In genomic region chr10:79788386-79789158, GRCm38 (mm10) we compare ENCODE assay signal across 9 mouse cellular contexts. TPM values are rescaled to one million over a fixed set of nuclear protein-coding genes. Genes with fewer than 3 reads are reported as not detected.
DNase-seq lines count a peak whose midpoint lies in the region; ATAC-seq and TF ChIP-seq lines count a peak whose summit lies in the region.
"Had no signal": no experiment of that assay in that cellular context is flagged by ENCODE, and none has a peak within 500 bp of the region (broad histone marks: within the 10 kb centered on the region; RNA-seq: fewer than 3 reads in every experiment).

No protein-coding gene starts in this region.

- no peak for TF ChIP-seq POLR2A in heart, adult 2 months (IDR thresholded peaks at IDR 0.05; ENCODE audit: insufficient read depth, low read depth, low read length)

- H3K4me1 ChIP-seq in heart, adult 2 months (ENCODE audit: control insufficient read depth, insufficient read depth, low read length) = peaks cover 4% of the 10 kb centered on the region; the same call in 1 of the 2 replicates
- 0 out of 2 replicates have a peak, but pooled peaks cover 4% of the 10 kb centered on the region for H3K4me1 ChIP-seq in heart, embryonic 12.5 days (replicated peaks)

- H3K4me3 ChIP-seq in heart, adult 2 months = no peak overlapping the region
- H3K4me3 ChIP-seq in heart, embryonic 12.5 days = no peak overlapping the region

- H3K36me3 ChIP-seq in heart, adult 2 months (ENCODE audit: control insufficient read depth, insufficient read depth, low read length) = no peaks in the 10 kb centered on the region
- H3K36me3 ChIP-seq in heart, embryonic 12.5 days = no peaks in the 10 kb centered on the region

- 0 out of 2 replicates have a peak, but pooled peaks have one; percentile 22 for TF ChIP-seq EP300 in heart, adult 2 months (IDR thresholded peaks at IDR 0.05; ENCODE audit: insufficient read depth, low read depth, low read length)

- H3K9ac ChIP-seq in heart, adult 2 months (ENCODE audit: low read depth, low read length) = no peak overlapping the region
- H3K9ac ChIP-seq in heart, embryonic 12.5 days = no peak overlapping the region

- no peak for ATAC-seq in heart, embryonic 12.5 days (ENCODE audit: insufficient number of reproducible peaks, low FRiP score)
- ATAC-seq in erythroid progenitor cell, adult 5-6 weeks (replicated peaks; ENCODE audit: low FRiP score, poor library complexity, severe bottlenecking) = peak; percentile 53; the same call in 1 of the 2 replicates

- WGBS in heart, adult 2 months = 33% methylated on average over 7 of the region's 7 CpGs
- 34% methylated on average over 7 of the region's 7 CpGs for WGBS in heart, embryonic 12.5 days

- TF ChIP-seq CTCF in heart, adult 2 months (IDR thresholded peaks at IDR 0.05) = no peak

- H3K4me2 ChIP-seq in heart, embryonic 12.5 days = no peak overlapping the region

- no peaks in the 10 kb centered on the region for H3K79me2 ChIP-seq in heart, adult 2 months (replicated peaks; ENCODE audit: control insufficient read depth, insufficient read depth, low read length)

- no peak overlapping the region for H3K27ac ChIP-seq in heart, adult 2 months
- no peak overlapping the region for H3K27ac ChIP-seq in heart, embryonic 12.5 days (ENCODE audit: poor library complexity, severe bottlenecking)
- H3K27ac ChIP-seq: macrophage had no signal

- no peaks in the 10 kb centered on the region for H3K27me3 ChIP-seq in heart, adult 2 months (ENCODE audit: control insufficient read depth, insufficient read depth, low read length)
- H3K27me3 ChIP-seq in heart, embryonic 12.5 days (replicated peaks) = peaks cover 20% of the 10 kb centered on the region

- H3K9me3 ChIP-seq in heart, embryonic 12.5 days (replicated peaks) = no peaks in the 10 kb centered on the region

- DNase-seq in heart, adult 2 months = peak; percentile 67 to 86
- peak; percentile 79 for DNase-seq in CD4-positive helper T cell, adult 2 months (ENCODE audit: low read depth, low spot score)
- DNase-seq in adrenal gland, postnatal 36 days = peak; percentile 75 to 82
- peak; percentile 74 to 94 for DNase-seq in kidney, postnatal 25 days
- peak; percentile 59 to 83 for DNase-seq in lung, postnatal 4 days
- peak; percentile 45 to 71 for DNase-seq in spleen, postnatal 36 days (ENCODE audit: low spot score in 2 of 2)

- intact Hi-C loops in heart, adult 2 months (cut with DNase I) = loop anchor here (1.0 to 2.0 kb wide), 2 partner anchors 20 to 94 kb away; no protein-coding TSS in a partner anchor

RNA-seq across cellular contexts. Expression of gene Prss57, which starts 2.2 kb away (rescaled TPM):
- total RNA-seq in heart, adult 2 months (2021) = not detected
- 0.08 and 0.20 TPM in 2 replicates for polyA plus RNA-seq in heart, adult 2 months (2012; rRNA removed)
- 0.24 TPM in 1 of 2 replicates, not detected in the other for polyA plus RNA-seq in heart, embryonic 12.5 days (2016; fragmentation: Nextera tagmentation; extraction: Ambion mirVana)
- not detected for total RNA-seq in adrenal gland, postnatal 36 days (2021)
- total RNA-seq in erythroid progenitor cell, adult 5-6 weeks (2015; ENCODE audit: low replicate concordance) = 25.6 and 44.0 TPM in 2 replicates
- total RNA-seq in erythroid progenitor cell, adult 5-6 weeks (2017; ENCODE audit: low replicate concordance) = 1.1 and 6.5 TPM in 2 replicates
- polyA plus RNA-seq: macrophage had no signal

RNA-seq across cellular contexts. Expression of gene Palm, which starts 4.8 kb away (rescaled TPM):
- 10 to 100 TPM; 51.4 to 55.6 TPM for total RNA-seq in heart, adult 2 months (2021)
- polyA plus RNA-seq in heart, adult 2 months (2012; rRNA removed) = 31.4 and 36.6 TPM in 2 replicates
- 72.4 and 80.8 TPM in 2 replicates for polyA plus RNA-seq in heart, embryonic 12.5 days (2016; fragmentation: Nextera tagmentation; extraction: Ambion mirVana)
- 10 to 100 TPM; 75.4 to 93.7 TPM for total RNA-seq in adrenal gland, postnatal 36 days (2021)
- 8.8 and 16.2 TPM in 2 replicates for total RNA-seq in erythroid progenitor cell, adult 5-6 weeks (2015; ENCODE audit: low replicate concordance)
- 2.0 and 9.2 TPM in 2 replicates for total RNA-seq in erythroid progenitor cell, adult 5-6 weeks (2017; ENCODE audit: low replicate concordance)

RNA-seq across cellular contexts. Expression of gene Fstl3, which starts 11.5 kb away (rescaled TPM):
- 1 to 10 TPM; 3.8 to 4.7 TPM for total RNA-seq in heart, adult 2 months (2021)
- 9.7 and 11.9 TPM in 2 replicates for polyA plus RNA-seq in heart, adult 2 months (2012; rRNA removed)
- 21.1 and 21.9 TPM in 2 replicates for polyA plus RNA-seq in heart, embryonic 12.5 days (2016; fragmentation: Nextera tagmentation; extraction: Ambion mirVana)
- 10 to 100 TPM; 11.3 to 22.9 TPM for total RNA-seq in adrenal gland, postnatal 36 days (2021)
- total RNA-seq in erythroid progenitor cell, adult 5-6 weeks (2015; ENCODE audit: low replicate concordance) = 5.4 TPM in 1 of 2 replicates, not detected in the other
- 0.38 and 1.3 TPM in 2 replicates for total RNA-seq in erythroid progenitor cell, adult 5-6 weeks (2017; ENCODE audit: low replicate concordance)

RNA-seq across cellular contexts. Expression of gene Rnf126, which starts 21.8 kb away (rescaled TPM):
- total RNA-seq in heart, adult 2 months (2021) = 10 to 100 TPM; 22.9 to 23.6 TPM
- 41.4 and 48.0 TPM in 2 replicates for polyA plus RNA-seq in heart, adult 2 months (2012; rRNA removed)
- 78.7 and 78.9 TPM in 2 replicates for polyA plus RNA-seq in heart, embryonic 12.5 days (2016; fragmentation: Nextera tagmentation; extraction: Ambion mirVana)
- 10 to 100 TPM; 53.0 to 55.2 TPM for total RNA-seq in adrenal gland, postnatal 36 days (2021)
- 40.0 and 58.7 TPM in 2 replicates for total RNA-seq in erythroid progenitor cell, adult 5-6 weeks (2015; ENCODE audit: low replicate concordance)
- 18.3 and 19.4 TPM in 2 replicates for total RNA-seq in erythroid progenitor cell, adult 5-6 weeks (2017; ENCODE audit: low replicate concordance)

RNA-seq across cellular contexts. Expression of gene Misp, which starts 32.2 kb away (rescaled TPM):
- total RNA-seq in heart, adult 2 months (2021) = under 1 TPM; 0.50 to 0.52 TPM
- 0.26 and 0.82 TPM in 2 replicates for polyA plus RNA-seq in heart, adult 2 months (2012; rRNA removed)
- 0.40 and 0.60 TPM in 2 replicates for polyA plus RNA-seq in heart, embryonic 12.5 days (2016; fragmentation: Nextera tagmentation; extraction: Ambion mirVana)
- total RNA-seq in adrenal gland, postnatal 36 days (2021) = under 1 TPM in 1 of 2 experiments, not detected in 1; 0.43 TPM
- total RNA-seq in erythroid progenitor cell, adult 5-6 weeks (2015; ENCODE audit: low replicate concordance) = not detected in 2 replicates
- not detected in 2 replicates for total RNA-seq in erythroid progenitor cell, adult 5-6 weeks (2017; ENCODE audit: low replicate concordance)
